Mouse (Mus musculus) erythroblast, embryonic 14.5 days (primary cell): ENCODE data around the gene Ren1.

Source experiments
- GATA1 ChIP-seq: IDR thresholded peaks from 2 replicates; pipeline ENCODE4 v1.6.1; 2012; ENCODE audit warnings: low read length, inconsistent platforms, mixed read lengths
- TAL1 ChIP-seq: IDR thresholded peaks from 3 replicates; pipeline ENCODE4 v1.6.1; 2012; ENCODE audit warnings: low read length, inconsistent platforms, mixed read lengths

- no peak for TF ChIP-seq GATA1
- no peak for TF ChIP-seq TAL1
Measured at GRCm38 (mm10) chr1:133408880-133409516, 58.7 kb downstream of the Ren1 start.
